Mouse (Mus musculus) hindbrain, embryonic 13.5 days (tissue): ENCODE measurements at regions not wholly inside any gene's neighbourhood (a gene's known extent, or its start where the extent isn't known, plus 50 kb on each side); places are given as distances from the start of the nearest gene placed in this dataset.
A peak's percentile ranks its signal among the peaks of the same experiment; 100 is the strongest.

Experiments used
- ATAC-seq: fragments of 200-750 bp; cut with Nextera tagmentation; 2 replicates; pipeline ENCODE4 v1.8.0; 2017; ENCODE audit warnings: moderate TSS enrichment; ENCODE audit not compliant: low FRiP score
- H3K27ac ChIP-seq: fragments of 300-500 bp; sonication (generic); 2 replicates; pipeline ENCODE4 v1.5.1; 2015; ENCODE audit warnings: inconsistent platforms, mild to moderate bottlenecking, moderate library complexity
- H3K27me3 ChIP-seq: fragments of 300-500 bp; sonication (generic); 2 replicates; pipeline ENCODE4 v1.6.1; 2015; ENCODE audit warnings: mild to moderate bottlenecking, inconsistent platforms
- H3K36me3 ChIP-seq: fragments of 300-500 bp; sonication (generic); 2 replicates; pipeline ENCODE4 v1.6.1; 2015; ENCODE audit warnings: mild to moderate bottlenecking, inconsistent platforms
- H3K4me1 ChIP-seq: fragments of 300-500 bp; sonication (generic); replicated peaks from 2 replicates; pipeline ENCODE4 v1.6.1; 2015; ENCODE audit warnings: inconsistent platforms
- H3K4me2 ChIP-seq: fragments of 300-500 bp; sonication (generic); 2 replicates; pipeline ENCODE4 v1.6.1; 2015; ENCODE audit warnings: inconsistent platforms, mild to moderate bottlenecking, moderate library complexity
- H3K4me3 ChIP-seq: fragments of 300-500 bp; sonication (generic); 2 replicates; pipeline ENCODE4 v1.5.1; 2015; ENCODE audit warnings: mild to moderate bottlenecking, inconsistent platforms
- H3K9ac ChIP-seq: fragments of 300-500 bp; sonication (generic); 2 replicates; pipeline ENCODE4 v1.6.1; 2015; ENCODE audit warnings: mild to moderate bottlenecking, inconsistent platforms
- H3K9me3 ChIP-seq: fragments of 300-500 bp; sonication (generic); 2 replicates; pipeline ENCODE4 v1.6.1; 2016; ENCODE audit warnings: inconsistent platforms
- WGBS: fragments of 180-500 bp; shearing (Covaris S2); methylation state at CpG from one replicate; pipeline ENCODE4 v1.1.7; 2015; 5-methylcytosine and 5-hydroxymethylcytosine counted together

DNA sequence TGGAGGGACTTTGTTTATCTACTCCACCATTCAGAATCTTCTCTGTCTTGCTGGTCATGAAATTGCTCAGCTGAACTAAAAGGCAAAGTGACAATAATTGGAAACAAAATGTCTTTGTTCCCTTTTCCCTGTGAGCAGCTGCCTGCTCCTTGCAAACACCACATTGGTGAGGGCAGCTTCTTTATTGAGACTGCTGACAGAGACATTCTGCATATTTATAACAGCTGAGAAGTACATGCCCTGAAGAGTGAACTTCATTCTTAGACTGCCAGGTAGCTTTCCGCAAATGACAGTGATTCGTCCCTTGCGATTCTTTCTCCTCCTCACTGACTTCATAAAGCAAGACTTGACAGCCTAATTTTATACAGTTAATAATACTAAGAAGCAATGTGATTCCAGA, 237.0 kb downstream of the Cps1 start:
- H3K4me1 ChIP-seq, result peaks cover 6% of the 10 kb centered on the region
- no peak for ATAC-seq
- H3K27me3 ChIP-seq, result no peaks in the 10 kb centered on the region
- H3K4me2 ChIP-seq, result no peak overlapping the region
- H3K36me3 ChIP-seq, result no peaks in the 10 kb centered on the region
- H3K9ac ChIP-seq, result no peak overlapping the region
- H3K9me3 ChIP-seq, result no peaks in the 10 kb centered on the region
- 0 out of 2 replicates have a peak overlapping the region, but pooled peaks have one; percentile 40 for H3K27ac ChIP-seq
- WGBS, result 34% methylated on average over 3 of the region's 3 CpGs
- no peak overlapping the region for H3K4me3 ChIP-seq

DNA sequence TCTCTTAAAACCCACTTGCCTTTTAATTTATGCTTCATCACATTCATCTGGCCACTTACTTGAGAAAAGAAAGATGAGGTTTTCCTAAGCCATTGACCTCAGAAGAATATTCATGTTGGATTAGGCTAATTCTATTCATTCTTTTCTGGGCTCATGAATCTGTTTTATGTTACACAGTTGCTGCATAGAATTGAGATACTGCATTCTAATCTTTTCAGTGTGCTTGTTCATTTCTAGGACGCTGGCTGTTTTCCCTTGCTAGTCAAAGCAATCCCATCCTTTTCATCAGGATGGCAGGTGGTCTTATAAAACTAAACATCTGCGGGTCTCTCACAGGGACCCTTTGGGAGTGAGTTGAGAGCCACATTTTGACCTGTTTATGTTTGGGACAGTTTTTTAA, 243.2 kb downstream of the Cps1 start:
- Histone ChIP-seq H3K4me2 (no peak overlapping the region), H3K36me3 (no peaks in the 10 kb centered on the region), H3K27me3 (no peaks in the 10 kb centered on the region), H3K4me3 (no peak overlapping the region), H3K9ac (no peak overlapping the region), H3K9me3 (no peaks in the 10 kb centered on the region), H3K4me1 (peaks cover 6% of the 10 kb centered on the region; the same call in 1 of the 2 replicates), H3K27ac (no peak overlapping the region)
- no peak for ATAC-seq
- 7% methylated on average over 2 of the region's 2 CpGs for WGBS

DNA sequence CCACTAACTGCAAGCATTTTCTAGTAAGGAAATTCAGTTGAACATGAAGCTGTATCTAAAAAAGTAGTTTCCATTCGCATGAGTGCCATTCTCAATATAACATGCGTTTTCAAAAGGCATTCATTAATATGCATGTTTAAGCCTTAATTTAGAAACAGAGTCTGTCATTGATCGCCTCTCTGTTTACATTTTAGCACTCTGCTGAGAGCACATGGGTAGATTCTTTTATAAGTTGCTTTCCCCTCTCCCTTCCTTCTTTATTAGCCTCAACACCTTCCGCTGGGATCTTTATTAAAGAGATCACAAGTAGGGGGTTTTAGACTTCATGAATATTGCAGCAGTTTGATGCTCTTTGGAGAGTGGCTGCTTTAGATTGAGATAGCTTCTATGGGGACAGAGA, 243.7 kb downstream of the Cps1 start:
- Histone ChIP-seq H3K4me3 (no peak overlapping the region), H3K36me3 (no peaks in the 10 kb centered on the region), H3K9me3 (no peaks in the 10 kb centered on the region), H3K27me3 (no peaks in the 10 kb centered on the region), H3K27ac (no peak overlapping the region), H3K9ac (no peak overlapping the region), H3K4me1 (peaks cover 6% of the 10 kb centered on the region; the same call in 1 of the 2 replicates), H3K4me2 (no peak overlapping the region)
- WGBS, result 30% methylated on average over 4 of the region's 4 CpGs
- no peak for ATAC-seq

DNA sequence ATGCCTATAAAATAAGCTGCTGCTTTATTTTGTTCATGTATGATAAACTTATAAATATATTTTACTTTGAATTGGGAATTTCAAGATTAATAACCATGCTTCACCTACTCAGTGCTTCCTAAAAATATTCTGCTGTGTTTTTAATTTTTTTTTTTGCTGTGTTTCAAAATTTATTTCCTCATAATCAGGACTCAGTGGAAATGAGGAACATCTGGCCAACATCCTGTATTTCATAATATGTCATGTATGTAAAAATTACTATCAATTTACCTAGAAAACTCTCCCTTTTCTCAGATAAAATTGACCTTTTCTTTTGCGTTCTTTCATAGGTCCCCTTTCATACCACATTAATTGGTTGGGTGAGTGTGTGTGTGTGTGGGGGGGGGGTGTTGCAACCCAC, 259.5 kb downstream of the Cps1 start:
- peaks cover 6% of the 10 kb centered on the region for H3K4me1 ChIP-seq
- no peaks in the 10 kb centered on the region for H3K27me3 ChIP-seq
- no peak overlapping the region for H3K9ac ChIP-seq
- H3K9me3 ChIP-seq, result no peaks in the 10 kb centered on the region
- H3K4me3 ChIP-seq, result no peak overlapping the region
- no peak for ATAC-seq
- WGBS, result 87% methylated on average over 1 of the region's 1 CpGs
- no peaks in the 10 kb centered on the region for H3K36me3 ChIP-seq
- no peak overlapping the region for H3K4me2 ChIP-seq
- no peak overlapping the region for H3K27ac ChIP-seq

DNA sequence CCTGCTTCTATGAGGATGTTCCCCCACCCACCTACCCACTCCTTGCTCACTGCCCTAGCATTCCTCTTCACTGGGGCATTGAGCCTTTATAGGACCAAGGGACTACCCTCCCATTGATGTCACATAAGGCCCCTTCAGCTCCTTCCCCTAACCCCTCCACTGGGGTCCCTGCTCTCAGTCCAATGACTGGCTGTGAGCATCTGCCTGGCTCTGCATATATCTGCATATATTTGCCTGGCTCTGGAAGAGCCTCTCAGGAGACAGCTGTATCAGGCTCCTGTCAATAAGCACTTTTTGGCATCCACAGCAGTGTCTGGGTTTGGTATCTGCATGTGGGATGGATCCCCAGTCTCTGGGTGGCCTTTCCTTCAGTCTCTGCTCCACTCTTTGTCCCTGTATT, 262.6 kb downstream of the Cps1 start:
- no peak overlapping the region for H3K27ac ChIP-seq
- H3K36me3 ChIP-seq, result no peaks in the 10 kb centered on the region
- no peak overlapping the region for H3K9ac ChIP-seq
- peaks cover 6% of the 10 kb centered on the region for H3K4me1 ChIP-seq
- no peaks in the 10 kb centered on the region for H3K27me3 ChIP-seq
- H3K4me2 ChIP-seq, result no peak overlapping the region
- no peak overlapping the region for H3K4me3 ChIP-seq
- peak; percentile 71; the same call in 1 of the 2 replicates for ATAC-seq
- no peaks in the 10 kb centered on the region for H3K9me3 ChIP-seq

DNA sequence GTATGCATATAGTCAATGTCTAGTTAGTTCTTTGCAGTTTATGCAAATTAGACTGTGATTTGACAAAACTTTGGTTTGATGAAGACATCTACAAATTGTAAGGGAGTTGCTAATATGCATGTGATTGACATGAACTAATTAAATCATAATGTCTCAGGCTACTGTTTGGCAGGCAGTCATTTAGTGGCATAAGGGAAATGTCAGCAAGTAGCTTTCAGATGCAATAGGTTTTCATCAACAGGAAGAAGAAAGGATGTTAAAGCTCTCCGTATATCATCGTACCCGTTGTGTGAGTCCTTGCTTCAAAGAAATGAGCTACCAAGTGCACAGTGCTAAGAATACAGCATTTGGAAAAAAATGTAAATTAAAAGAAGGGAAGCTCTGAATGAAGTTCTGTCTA, 264.1 kb downstream of the Cps1 start:
- no peak for ATAC-seq
- H3K4me1 ChIP-seq, result peaks cover 6% of the 10 kb centered on the region
- no peaks in the 10 kb centered on the region for H3K27me3 ChIP-seq
- no peak overlapping the region for H3K4me3 ChIP-seq
- no peaks in the 10 kb centered on the region for H3K9me3 ChIP-seq
- WGBS, result 74% methylated on average over 3 of the region's 3 CpGs
- no peak overlapping the region for H3K4me2 ChIP-seq
- H3K9ac ChIP-seq, result no peak overlapping the region
- H3K36me3 ChIP-seq, result no peaks in the 10 kb centered on the region
- H3K27ac ChIP-seq, result no peak overlapping the region

DNA sequence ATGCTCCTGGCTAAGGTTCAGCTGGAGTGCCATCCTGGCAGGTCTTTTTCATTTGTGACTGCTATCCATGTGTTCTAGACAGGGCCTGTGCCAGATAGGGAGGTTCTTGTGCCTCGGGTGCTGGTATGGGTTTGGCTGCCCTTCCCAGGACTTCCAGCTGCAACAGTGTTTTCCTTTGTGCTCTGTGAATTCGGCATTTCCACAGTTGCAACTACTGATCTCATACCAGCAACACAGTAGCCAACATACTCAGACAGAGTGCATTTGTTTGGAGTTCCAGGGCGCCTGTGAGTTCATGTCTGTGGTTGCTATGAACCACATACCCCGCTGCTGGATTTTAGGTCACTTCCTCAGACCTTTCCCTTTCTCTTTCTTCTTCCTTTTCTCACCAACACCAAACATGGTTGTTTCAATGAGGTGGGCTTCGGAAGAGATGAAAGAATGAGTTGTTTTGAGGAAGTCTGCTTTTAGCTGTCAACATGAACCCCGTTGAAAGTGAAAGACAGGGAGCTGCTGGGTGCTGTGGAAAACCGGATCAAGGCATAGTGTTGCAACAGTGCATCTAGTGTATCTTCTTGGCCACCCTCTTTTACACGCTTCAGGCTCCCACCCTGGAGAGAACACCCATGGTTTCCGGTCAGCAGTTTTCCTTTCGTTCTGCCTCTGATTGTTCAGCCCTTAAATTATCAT, 275.1 kb downstream of the Cps1 start:
- no peaks in the 10 kb centered on the region for H3K27me3 ChIP-seq
- WGBS, result 78% methylated on average over 10 of the region's 10 CpGs
- peak; percentile 54; the same call in 1 of the 2 replicates for ATAC-seq
- H3K4me2 ChIP-seq, result no peak overlapping the region
- no peak overlapping the region for H3K27ac ChIP-seq
- no peak overlapping the region for H3K9ac ChIP-seq
- no peak overlapping the region for H3K4me3 ChIP-seq
- no peaks in the 10 kb centered on the region for H3K36me3 ChIP-seq
- H3K9me3 ChIP-seq, result no peaks in the 10 kb centered on the region
- H3K4me1 ChIP-seq, result no peaks in the 10 kb centered on the region

DNA sequence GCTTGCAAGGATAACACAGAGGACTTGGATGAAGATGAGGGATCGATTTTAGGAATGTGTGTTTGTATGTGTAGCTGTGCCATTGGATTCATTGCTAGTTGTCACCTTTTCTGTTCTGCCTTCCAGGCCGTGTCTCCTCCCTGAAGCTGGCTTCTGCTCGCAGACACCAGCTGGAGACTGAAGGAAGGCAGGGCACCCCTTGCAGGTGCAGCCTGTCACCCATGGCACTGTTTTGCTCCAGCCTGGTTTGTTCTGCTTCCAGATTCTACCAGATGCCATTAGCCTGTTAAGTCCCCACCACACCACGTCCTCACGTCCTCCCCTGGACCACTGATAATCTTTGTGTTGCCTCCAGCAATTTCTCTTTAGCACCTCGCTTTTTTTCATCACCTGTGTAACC, 286.7 kb downstream of the Cps1 start:
- H3K9ac ChIP-seq, result no peak overlapping the region

DNA sequence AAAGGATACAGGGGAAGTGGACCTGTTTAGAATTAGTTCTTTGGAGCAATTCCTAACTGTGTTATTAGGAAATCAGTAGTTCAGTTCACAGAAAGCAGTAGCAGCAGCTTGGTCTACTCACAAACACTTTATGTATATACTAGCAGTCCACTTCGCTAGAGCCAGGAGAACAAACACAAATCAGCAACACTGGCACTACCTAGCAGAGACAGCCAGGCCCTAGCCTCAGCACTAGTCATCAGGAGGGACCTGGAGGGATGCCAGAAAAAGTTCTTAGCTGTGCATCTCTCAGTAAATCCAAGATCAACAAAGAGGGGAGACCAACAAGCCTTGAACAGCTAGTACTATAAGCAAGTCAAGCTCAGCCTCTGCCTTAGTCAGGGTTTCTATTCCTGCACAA, 294.4 kb downstream of the Cps1 start:
- H3K4me2 ChIP-seq, result no peak overlapping the region
- H3K4me3 ChIP-seq, result no peak overlapping the region
- WGBS, result 96% methylated on average over 1 of the region's 1 CpGs
- H3K4me1 ChIP-seq, result no peaks in the 10 kb centered on the region
- no peaks in the 10 kb centered on the region for H3K9me3 ChIP-seq
- H3K9ac ChIP-seq, result no peak overlapping the region
- ATAC-seq, result no peak
- no peaks in the 10 kb centered on the region for H3K36me3 ChIP-seq
- no peaks in the 10 kb centered on the region for H3K27me3 ChIP-seq
- no peak overlapping the region for H3K27ac ChIP-seq

More for the DNA sequence above, 286.7 kb downstream of the Cps1 start:
- no peaks in the 10 kb centered on the region for H3K36me3 ChIP-seq
- WGBS, result 86% methylated on average over 6 of the region's 6 CpGs
- H3K4me2 ChIP-seq, result no peak overlapping the region
- no peaks in the 10 kb centered on the region for H3K27me3 ChIP-seq
- H3K4me1 ChIP-seq, result no peaks in the 10 kb centered on the region
- no peak overlapping the region for H3K4me3 ChIP-seq
- H3K9me3 ChIP-seq, result no peaks in the 10 kb centered on the region
- no peak overlapping the region for H3K27ac ChIP-seq
- ATAC-seq, result no peak

DNA sequence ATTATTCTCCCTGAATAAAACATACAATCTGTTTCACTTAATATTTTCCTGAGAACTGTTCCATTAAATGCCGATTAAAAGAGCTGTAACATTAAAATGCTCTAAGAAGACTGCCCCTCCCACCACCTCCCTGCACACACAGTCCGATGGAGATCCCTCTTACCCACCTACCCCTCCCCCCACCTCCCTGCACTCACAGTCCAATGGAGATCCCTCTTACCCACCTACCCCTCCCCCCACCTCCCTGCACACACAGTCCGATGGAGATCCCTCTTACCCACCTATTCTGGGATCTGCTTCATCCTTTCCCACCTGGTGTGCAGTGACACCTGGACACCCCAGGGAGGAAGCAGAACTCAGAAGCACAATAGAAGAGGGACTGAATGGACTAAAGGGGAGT, 305.6 kb downstream of the Cps1 start:
- no peaks in the 10 kb centered on the region for H3K9me3 ChIP-seq
- no peak overlapping the region for H3K4me3 ChIP-seq
- no peak overlapping the region for H3K4me2 ChIP-seq
- H3K9ac ChIP-seq, result no peak overlapping the region
- H3K27me3 ChIP-seq, result no peaks in the 10 kb centered on the region
- WGBS, result 41% methylated on average over 3 of the region's 3 CpGs
- H3K4me1 ChIP-seq, result 0 out of 2 replicates have a peak, but pooled peaks cover 6% of the 10 kb centered on the region
- ATAC-seq, result no peak
- H3K36me3 ChIP-seq, result no peaks in the 10 kb centered on the region
- H3K27ac ChIP-seq, result no peak overlapping the region

DNA sequence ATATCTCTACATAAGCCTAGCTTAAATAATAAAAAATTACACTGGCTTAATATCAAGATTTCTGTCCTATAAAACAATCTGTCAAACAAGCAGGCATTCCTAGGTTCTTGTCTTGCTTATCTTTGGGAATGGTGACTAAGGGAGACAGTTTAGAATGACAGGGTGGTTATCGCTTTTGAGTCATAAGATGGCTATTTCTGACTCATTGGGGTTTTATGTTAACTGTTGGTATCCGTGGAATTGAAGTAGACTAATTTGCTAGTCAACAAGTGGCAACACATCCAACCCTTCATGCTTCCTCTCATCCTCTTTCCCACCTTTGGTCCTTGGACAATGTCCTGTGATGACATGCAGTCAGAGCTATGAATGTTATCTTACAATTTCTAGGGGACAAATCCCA, 328.0 kb downstream of the Cps1 start:
- WGBS, result 88% methylated on average over 2 of the region's 2 CpGs
- no peak overlapping the region for H3K4me2 ChIP-seq
- H3K9me3 ChIP-seq, result no peaks in the 10 kb centered on the region
- H3K36me3 ChIP-seq, result no peaks in the 10 kb centered on the region
- ATAC-seq, result no peak
- no peaks in the 10 kb centered on the region for H3K4me1 ChIP-seq
- no peaks in the 10 kb centered on the region for H3K27me3 ChIP-seq
- no peak overlapping the region for H3K27ac ChIP-seq
- H3K9ac ChIP-seq, result no peak overlapping the region
- H3K4me3 ChIP-seq, result no peak overlapping the region

DNA sequence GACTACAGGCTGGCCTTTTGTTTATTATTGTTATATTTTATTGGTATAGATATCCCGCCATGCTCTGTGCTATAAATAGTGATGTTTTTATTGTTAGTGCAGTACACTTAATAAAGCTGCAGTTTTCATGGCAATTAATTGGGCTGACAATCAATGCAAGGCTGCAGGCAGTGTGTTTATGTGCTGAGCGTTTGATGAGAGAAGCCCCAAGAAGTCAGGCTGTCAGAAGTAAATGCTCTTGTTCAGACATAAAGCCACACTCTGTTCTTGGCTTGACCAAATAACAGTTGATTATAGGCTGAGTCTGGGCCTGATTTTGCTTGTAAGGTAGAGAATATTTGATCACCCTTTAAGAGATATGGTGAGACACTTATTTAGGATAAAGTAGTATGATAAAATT, 341.4 kb downstream of the Cps1 start:
- WGBS, result 57% methylated on average over 2 of the region's 2 CpGs
- ATAC-seq, result no peak

DNA sequence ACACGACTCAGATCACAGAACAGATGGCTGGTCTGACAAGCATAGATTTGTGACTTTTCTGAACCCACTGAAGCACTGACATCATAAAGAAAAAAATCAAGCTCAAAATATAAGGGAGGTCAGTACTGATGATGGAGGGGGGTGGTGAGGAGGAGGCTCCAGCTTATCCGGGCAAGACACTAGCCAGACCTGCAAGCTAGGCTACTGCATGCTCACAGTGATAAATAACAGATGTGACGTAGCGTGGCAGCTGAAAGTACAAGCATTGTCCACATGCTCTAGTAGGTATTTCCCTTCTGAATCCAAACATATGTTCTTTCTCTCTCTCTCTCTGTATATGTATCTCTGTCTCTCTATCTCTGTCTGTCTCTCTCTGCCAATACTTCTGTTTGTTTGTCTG, 342.7 kb downstream of the Cps1 start:
- 56% methylated on average over 4 of the region's 4 CpGs for WGBS
- Histone ChIP-seq H3K36me3 (no peaks in the 10 kb centered on the region), H3K9me3 (no peaks in the 10 kb centered on the region), H3K4me2 (no peak overlapping the region), H3K27ac (no peak overlapping the region), H3K27me3 (no peaks in the 10 kb centered on the region), H3K9ac (no peak overlapping the region), H3K4me3 (no peak overlapping the region), H3K4me1 (0 out of 2 replicates have a peak, but pooled peaks cover 2% of the 10 kb centered on the region)
- no peak for ATAC-seq

More for the DNA sequence above, 341.4 kb downstream of the Cps1 start:
- Histone ChIP-seq H3K4me1 (0 out of 2 replicates have a peak, but pooled peaks cover 2% of the 10 kb centered on the region), H3K36me3 (no peaks in the 10 kb centered on the region), H3K4me2 (no peak overlapping the region), H3K27me3 (no peaks in the 10 kb centered on the region), H3K9ac (no peak overlapping the region), H3K9me3 (no peaks in the 10 kb centered on the region), H3K4me3 (no peak overlapping the region), H3K27ac (no peak overlapping the region)
